Mouse (Mus musculus) testis, adult 2 months (tissue): ENCODE measurements around the gene Rbbp6.

ENCODE experiments used
- CTCF ChIP-seq: fragments of 200-500 bp; IDR thresholded peaks from 2 replicates; pipeline ENCODE4 v1.5.1; 2012; ENCODE audit warnings: low read depth, mild to moderate bottlenecking, inconsistent platforms, low read length, moderate library complexity; ENCODE audit not compliant: control insufficient read depth, insufficient read depth, insufficient replicate concordance
- POLR2A ChIP-seq: fragments of 200-500 bp; IDR thresholded peaks from 2 replicates; pipeline ENCODE4 v1.6.1; 2012; ENCODE audit warnings: low read depth, mild to moderate bottlenecking, inconsistent platforms, low read length, moderate library complexity; ENCODE audit not compliant: control insufficient read depth

DNA sequence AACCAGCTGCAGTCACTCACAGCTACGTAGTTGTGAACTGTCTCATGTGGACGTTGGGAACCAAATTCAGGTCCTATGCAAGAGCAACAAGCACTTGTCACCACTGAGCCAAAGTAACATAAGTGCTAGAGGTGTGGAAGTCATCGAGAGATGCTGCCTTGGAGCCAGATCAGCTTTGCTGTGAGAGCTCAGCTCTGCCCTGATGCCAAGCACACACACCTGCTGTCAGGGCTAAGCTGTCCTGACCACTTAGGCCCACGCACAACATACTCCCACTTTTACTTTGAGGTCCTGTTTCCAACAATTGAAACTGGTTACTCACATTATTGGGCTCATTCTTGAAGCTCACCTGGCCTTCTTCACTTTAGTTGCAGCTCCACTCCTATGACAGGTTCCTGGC, 37.7 kb downstream of the Rbbp6 start:
- TF ChIP-seq CTCF (no peak), POLR2A (no peak)
